Mouse (Mus musculus): ENCODE data around the gene Igf1r. TPM values are rescaled to one million over a fixed set of nuclear protein-coding genes. Genes with fewer than 3 reads are reported as not detected.

Gene Igf1r
- total and polyA plus RNA-seq, 3 experiments, result 4.3 to 9.1 (median 6.1) TPM

DNA sequence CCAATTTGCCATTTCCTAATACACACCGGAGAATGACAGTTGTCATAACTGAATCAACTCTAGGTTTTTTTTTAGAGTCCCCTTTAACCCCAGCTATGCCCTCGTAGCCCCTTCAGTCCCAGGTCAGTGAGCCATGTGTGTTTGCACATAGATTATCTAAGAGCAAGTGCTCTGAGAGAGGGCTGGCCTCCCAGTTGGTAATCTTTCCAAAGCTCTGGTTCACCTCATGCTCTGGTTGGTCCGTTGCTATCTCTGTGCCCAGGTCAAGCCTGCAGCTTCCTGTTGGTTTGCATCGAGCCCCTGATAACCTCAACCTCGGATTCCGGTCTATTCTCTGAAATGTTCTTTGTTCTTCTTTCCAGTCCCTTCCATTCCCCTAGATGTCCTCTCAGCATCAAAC is 236.6 kb downstream of the Igf1r start:
- Histone ChIP-seq H3K4me3 (ENCODE audit: low read depth, low read length) (peak overlapping the region; percentile 71), H3K27me3 (ENCODE audit: insufficient read depth, low read length) (no peaks in the 10 kb centered on the region), H3K4me1 (ENCODE audit: insufficient read depth, low read depth, low read length) (peaks cover 47% of the 10 kb centered on the region), H3K9me3 (replicated peaks) (peaks cover 16% of the 10 kb centered on the region), H3K36me3 (replicated peaks) (peaks cover 21% of the 10 kb centered on the region)
- peak; percentile 86 for ATAC-seq (ENCODE audit: extremely low read depth, insufficient number of reproducible peaks, low FRiP score, poor library complexity, severe bottlenecking)
- TF ChIP-seq TAL1 (conservative IDR thresholded peaks at IDR 0.05; ENCODE audit: low read depth, low read length) (peak; percentile 76), GATA1 (IDR thresholded peaks at IDR 0.05; ENCODE audit: borderline replicate concordance, low read length) (no peak)
- DNase-seq (ENCODE audit: low spot score), result peak; percentile 60

DNA sequence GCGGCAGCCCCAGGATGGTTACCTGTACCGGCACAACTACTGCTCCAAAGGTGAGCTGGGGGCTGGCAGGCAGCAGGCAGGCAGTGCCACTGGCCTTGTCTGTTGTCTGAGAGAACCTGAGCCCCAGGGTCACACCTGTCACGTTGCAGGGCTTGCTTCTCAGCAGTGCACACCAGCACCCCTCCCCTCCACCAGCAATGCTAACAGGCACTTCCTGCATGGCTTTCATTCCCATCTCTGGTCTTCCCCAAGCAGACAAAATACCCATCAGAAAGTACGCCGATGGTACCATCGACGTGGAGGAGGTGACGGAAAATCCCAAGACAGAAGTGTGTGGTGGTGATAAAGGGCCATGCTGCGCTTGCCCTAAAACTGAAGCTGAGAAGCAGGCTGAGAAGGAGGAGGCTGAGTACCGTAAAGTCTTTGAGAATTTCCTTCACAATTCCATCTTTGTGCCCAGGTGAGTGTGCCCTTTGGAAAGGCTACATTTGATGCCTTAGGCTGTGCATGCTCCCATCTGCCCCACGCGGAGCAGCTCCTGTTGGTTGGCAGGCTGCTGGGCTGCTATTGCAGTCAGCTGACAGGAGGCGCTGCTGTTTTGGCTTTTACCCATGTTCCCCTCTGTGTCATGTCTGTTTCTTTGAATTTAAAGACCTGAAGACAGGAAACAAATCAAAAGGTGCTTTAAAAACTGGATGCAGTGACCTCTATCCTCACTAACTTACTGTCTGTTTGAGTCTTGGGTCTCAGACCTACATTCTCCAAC is 237.2 kb downstream of the Igf1r start:
- peak; percentile 33 for DNase-seq (ENCODE audit: low spot score)
- Histone ChIP-seq H3K36me3 (replicated peaks) (peaks cover 28% of the 10 kb centered on the region), H3K27me3 (ENCODE audit: insufficient read depth, low read length) (no peaks in the 10 kb centered on the region), H3K9me3 (replicated peaks) (peaks cover 14% of the 10 kb centered on the region), H3K4me3 (ENCODE audit: low read depth, low read length) (peak overlapping the region; percentile 71), H3K4me1 (ENCODE audit: insufficient read depth, low read depth, low read length) (peaks cover 46% of the 10 kb centered on the region)
- no peak for TF ChIP-seq GATA1 (IDR thresholded peaks at IDR 0.05; ENCODE audit: borderline replicate concordance, low read length)
- no peak for TF ChIP-seq CTCF (IDR thresholded peaks at IDR 0.05; ENCODE audit: low read depth, low read length)
- TF ChIP-seq GATA2 (IDR thresholded peaks at IDR 0.05; ENCODE audit: borderline replicate concordance, low read depth, low read length), result no peak
- TF ChIP-seq POLR2AphosphoS5 (IDR thresholded peaks at IDR 0.05; ENCODE audit: insufficient replicate concordance, low read depth, low read length), result no peak
- TF ChIP-seq TAL1 (conservative IDR thresholded peaks at IDR 0.05; ENCODE audit: low read depth, low read length), result no peak
- peak; percentile 35 for ATAC-seq (ENCODE audit: extremely low read depth, insufficient number of reproducible peaks, low FRiP score, poor library complexity, severe bottlenecking)

DNA sequence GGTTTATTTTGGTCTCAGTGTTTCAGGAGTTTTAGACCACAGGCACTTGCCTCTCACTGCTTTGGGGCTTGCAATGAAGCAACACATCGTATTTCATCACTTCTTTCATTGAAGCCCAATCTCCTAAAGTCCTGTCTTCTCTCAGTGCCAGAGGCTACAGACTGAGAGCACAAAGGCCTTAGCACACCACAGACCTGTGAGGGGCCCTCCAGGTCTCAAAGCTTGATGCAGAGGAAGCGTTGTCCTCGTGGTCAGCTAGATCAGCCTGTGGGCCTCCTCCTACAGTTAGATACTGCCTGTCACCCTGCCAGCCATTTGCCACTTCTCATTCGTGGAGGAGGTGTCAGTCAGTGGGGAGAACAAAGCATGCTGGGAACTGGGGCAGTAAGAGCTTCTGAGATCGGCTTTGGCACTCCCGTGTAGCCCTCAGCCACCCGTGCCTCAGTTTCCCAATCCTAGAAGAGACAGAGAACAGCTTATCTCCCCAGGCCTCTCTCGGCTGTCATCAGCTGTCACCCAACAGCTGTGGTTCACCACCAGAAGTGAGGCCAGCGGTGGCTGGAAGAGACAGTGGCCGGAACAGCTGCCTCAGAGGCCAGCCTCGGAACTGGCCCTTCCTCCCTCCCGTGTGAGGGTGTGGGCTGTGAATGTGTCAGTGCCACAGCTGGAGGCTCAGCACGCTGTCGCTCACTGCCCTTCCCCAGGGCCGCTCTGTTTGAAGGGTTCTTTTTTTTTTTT is 241.5 kb downstream of the Igf1r start:
- TF ChIP-seq GATA1 (IDR thresholded peaks at IDR 0.05; ENCODE audit: borderline replicate concordance, low read length), result no peak
- no peak for TF ChIP-seq POLR2AphosphoS5 (IDR thresholded peaks at IDR 0.05; ENCODE audit: insufficient replicate concordance, low read depth, low read length)
- Histone ChIP-seq H3K4me1 (ENCODE audit: insufficient read depth, low read depth, low read length) (peaks cover 30% of the 10 kb centered on the region), H3K4me3 (ENCODE audit: low read depth, low read length) (no peak overlapping the region), H3K9me3 (replicated peaks) (peaks cover 9% of the 10 kb centered on the region), H3K36me3 (replicated peaks) (peaks cover 59% of the 10 kb centered on the region), H3K27me3 (ENCODE audit: insufficient read depth, low read length) (no peaks in the 10 kb centered on the region)
- DNase-seq (ENCODE audit: low spot score) (no peak), ATAC-seq (ENCODE audit: extremely low read depth, insufficient number of reproducible peaks, low FRiP score, poor library complexity, severe bottlenecking) (no peak)

DNA sequence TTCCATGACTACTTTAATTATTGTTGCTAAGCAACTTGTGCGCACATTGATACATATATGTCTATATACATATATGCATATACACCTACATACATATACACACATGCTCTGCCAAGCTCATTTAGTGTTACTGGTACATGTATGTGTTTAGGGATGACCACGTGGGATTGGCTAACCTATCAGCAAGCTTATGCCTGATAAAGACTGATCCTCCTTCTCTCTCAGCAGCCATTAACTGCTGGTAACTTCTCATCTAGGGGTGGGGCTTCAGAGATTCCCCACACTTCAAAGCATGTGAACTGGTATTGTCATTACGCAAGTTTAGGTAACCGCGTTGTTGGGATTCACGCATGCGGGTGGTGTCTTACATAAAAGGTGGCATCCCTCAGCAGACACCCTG is 247.0 kb downstream of the Igf1r start:
- TF ChIP-seq GATA2 (IDR thresholded peaks at IDR 0.05; ENCODE audit: borderline replicate concordance, low read depth, low read length) (no peak), TAL1 (conservative IDR thresholded peaks at IDR 0.05; ENCODE audit: low read depth, low read length) (no peak), GATA1 (IDR thresholded peaks at IDR 0.05; ENCODE audit: borderline replicate concordance, low read length) (no peak), POLR2AphosphoS5 (IDR thresholded peaks at IDR 0.05; ENCODE audit: insufficient replicate concordance, low read depth, low read length) (no peak), CTCF (IDR thresholded peaks at IDR 0.05; ENCODE audit: low read depth, low read length) (no peak)
- Histone ChIP-seq H3K4me1 (ENCODE audit: insufficient read depth, low read depth, low read length) (no peaks in the 10 kb centered on the region), H3K27me3 (ENCODE audit: insufficient read depth, low read length) (no peaks in the 10 kb centered on the region), H3K36me3 (replicated peaks) (peaks cover 82% of the 10 kb centered on the region), H3K4me3 (ENCODE audit: low read depth, low read length) (no peak overlapping the region), H3K9me3 (replicated peaks) (peaks cover 3% of the 10 kb centered on the region)
- DNase-seq (ENCODE audit: low spot score), result no peak
- ATAC-seq (ENCODE audit: extremely low read depth, insufficient number of reproducible peaks, low FRiP score, poor library complexity, severe bottlenecking), result no peak

DNA sequence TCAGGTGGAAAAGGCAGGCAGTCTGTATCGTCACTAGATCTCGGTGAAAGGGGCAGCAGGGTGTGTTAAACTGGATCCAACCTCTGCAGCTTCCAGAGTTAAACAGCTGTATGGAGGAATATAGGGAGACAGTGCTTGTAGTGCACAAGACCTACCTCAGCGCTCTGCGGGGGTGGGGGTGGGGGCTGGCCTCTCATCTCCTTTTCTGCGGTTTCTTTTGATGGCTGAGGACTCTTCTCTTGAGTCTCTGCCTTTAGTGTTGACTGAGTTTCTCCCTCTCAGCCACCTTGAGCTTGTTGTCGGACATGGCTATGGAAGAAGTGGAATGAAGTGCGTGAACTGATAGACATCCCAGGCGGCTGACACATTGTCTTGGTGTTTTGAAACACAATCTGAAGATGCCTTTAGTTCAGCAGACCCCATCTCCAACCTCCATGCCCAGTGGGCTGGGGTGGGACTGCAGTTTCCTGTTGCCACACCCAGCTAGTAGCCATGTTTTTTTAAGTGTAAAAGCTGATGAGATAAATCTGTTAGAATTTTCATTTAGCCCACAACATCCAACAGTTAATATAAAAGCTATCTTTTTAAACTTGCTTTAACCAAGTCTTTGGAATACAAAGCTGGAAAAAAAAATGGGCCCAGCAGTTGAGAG is 253.3 kb downstream of the Igf1r start:
- H3K36me3 ChIP-seq (replicated peaks), result peaks cover 79% of the 10 kb centered on the region
- no peak overlapping the region for H3K4me3 ChIP-seq (ENCODE audit: low read depth, low read length)
- no peak for DNase-seq (ENCODE audit: low spot score)
- no peaks in the 10 kb centered on the region for H3K4me1 ChIP-seq (ENCODE audit: insufficient read depth, low read depth, low read length)
- TF ChIP-seq TAL1 (conservative IDR thresholded peaks at IDR 0.05; ENCODE audit: low read depth, low read length) (no peak), POLR2AphosphoS5 (IDR thresholded peaks at IDR 0.05; ENCODE audit: insufficient replicate concordance, low read depth, low read length) (no peak)
- no peak for ATAC-seq (ENCODE audit: extremely low read depth, insufficient number of reproducible peaks, low FRiP score, poor library complexity, severe bottlenecking)
- H3K9me3 ChIP-seq (replicated peaks), result peaks cover 6% of the 10 kb centered on the region
- H3K27me3 ChIP-seq (ENCODE audit: insufficient read depth, low read length), result no peaks in the 10 kb centered on the region

DNA sequence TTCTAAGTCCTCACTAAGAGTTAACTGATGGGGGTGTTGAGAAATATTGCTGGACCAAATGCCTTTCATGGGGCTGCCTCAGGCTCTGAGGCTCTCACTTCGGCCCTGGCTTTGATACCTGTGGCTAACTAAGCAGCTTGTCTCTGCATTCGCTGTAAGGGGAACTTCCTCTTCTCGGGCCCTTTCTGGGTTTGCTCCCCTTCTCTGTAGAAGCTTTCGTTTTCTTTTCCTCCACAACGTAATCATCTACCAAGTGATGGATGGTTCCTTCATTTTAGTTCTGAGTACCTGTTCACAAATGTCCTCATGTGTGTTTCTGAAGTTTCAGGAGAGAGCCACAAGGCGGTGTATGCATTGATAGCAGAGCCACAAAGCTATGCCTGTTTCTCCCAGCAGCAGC is 256.4 kb downstream of the Igf1r start:
- no peak for ATAC-seq (ENCODE audit: extremely low read depth, insufficient number of reproducible peaks, low FRiP score, poor library complexity, severe bottlenecking)

More for the DNA sequence above, 256.4 kb downstream of the Igf1r start:
- H3K27me3 ChIP-seq (ENCODE audit: insufficient read depth, low read length), result no peaks in the 10 kb centered on the region
- no peak for TF ChIP-seq CTCF (IDR thresholded peaks at IDR 0.05; ENCODE audit: low read depth, low read length)
- no peak for TF ChIP-seq POLR2AphosphoS5 (IDR thresholded peaks at IDR 0.05; ENCODE audit: insufficient replicate concordance, low read depth, low read length)
- TF ChIP-seq TAL1 (conservative IDR thresholded peaks at IDR 0.05; ENCODE audit: low read depth, low read length), result no peak
- TF ChIP-seq GATA2 (IDR thresholded peaks at IDR 0.05; ENCODE audit: borderline replicate concordance, low read depth, low read length), result no peak
- no peak for TF ChIP-seq GATA1 (IDR thresholded peaks at IDR 0.05; ENCODE audit: borderline replicate concordance, low read length)
- no peak overlapping the region for H3K4me3 ChIP-seq (ENCODE audit: low read depth, low read length)
- H3K36me3 ChIP-seq (replicated peaks), result peaks cover 81% of the 10 kb centered on the region
- peaks cover 5% of the 10 kb centered on the region for H3K9me3 ChIP-seq (replicated peaks)
- H3K4me1 ChIP-seq (ENCODE audit: insufficient read depth, low read depth, low read length), result no peaks in the 10 kb centered on the region
- no peak for DNase-seq (ENCODE audit: low spot score)
